Mouse (Mus musculus): ENCODE results near the gene Gm10282.

Gene Gm10282

DNA sequence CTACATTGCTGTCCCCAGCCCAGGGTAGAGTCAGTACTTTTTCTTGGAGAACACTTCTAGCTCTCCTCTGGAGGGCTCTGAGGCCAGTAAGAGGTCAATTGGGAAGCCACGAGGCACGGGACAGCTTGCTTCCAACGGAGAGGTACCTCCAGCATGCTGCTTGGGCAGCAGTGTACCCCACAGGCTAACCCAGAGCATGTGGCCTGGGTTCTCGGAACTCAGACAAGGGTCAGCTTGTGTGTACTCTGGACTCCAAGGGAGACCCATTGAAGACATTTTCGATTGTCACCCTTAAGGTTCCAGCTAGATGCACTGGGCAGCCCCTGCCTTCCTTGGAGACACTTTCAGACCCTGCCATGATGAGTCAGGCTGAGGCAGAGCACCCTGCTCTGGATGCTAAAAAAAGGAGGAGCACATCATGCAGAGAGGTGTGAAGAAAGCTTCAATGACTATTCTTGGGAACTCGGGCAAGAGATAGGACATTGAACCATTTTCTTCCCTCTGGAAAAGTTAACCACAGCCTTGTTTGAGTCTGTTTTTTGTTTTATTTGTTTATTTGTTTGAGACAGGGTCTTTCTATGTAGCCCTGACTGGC is 18.2 kb upstream of the Gm10282 start:
- DNase-seq = peak in 1 of 2 experiments; percentile 31

DNA sequence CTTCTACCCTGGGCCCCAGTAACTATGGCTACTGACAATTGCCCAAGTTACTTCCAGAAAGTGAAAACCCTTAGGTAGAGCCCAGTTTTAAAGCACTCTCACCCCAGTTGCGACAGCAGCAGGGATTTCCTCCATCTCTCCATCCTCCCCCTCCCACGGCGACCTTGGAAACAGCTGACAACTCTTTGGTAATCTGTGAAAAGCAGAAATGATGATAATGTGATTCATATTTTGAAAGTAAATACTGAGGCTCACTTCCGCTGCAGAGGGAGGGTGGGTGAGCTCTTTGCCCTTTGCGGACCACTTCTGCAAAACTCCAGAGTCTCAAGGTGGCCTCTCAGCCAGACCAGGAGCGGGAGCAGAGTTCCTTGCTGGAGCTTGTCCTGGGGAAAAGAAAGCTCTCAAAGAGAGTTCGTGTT is 17.4 kb upstream of the Gm10282 start:
- peak; percentile 67 to 77 for DNase-seq

DNA sequence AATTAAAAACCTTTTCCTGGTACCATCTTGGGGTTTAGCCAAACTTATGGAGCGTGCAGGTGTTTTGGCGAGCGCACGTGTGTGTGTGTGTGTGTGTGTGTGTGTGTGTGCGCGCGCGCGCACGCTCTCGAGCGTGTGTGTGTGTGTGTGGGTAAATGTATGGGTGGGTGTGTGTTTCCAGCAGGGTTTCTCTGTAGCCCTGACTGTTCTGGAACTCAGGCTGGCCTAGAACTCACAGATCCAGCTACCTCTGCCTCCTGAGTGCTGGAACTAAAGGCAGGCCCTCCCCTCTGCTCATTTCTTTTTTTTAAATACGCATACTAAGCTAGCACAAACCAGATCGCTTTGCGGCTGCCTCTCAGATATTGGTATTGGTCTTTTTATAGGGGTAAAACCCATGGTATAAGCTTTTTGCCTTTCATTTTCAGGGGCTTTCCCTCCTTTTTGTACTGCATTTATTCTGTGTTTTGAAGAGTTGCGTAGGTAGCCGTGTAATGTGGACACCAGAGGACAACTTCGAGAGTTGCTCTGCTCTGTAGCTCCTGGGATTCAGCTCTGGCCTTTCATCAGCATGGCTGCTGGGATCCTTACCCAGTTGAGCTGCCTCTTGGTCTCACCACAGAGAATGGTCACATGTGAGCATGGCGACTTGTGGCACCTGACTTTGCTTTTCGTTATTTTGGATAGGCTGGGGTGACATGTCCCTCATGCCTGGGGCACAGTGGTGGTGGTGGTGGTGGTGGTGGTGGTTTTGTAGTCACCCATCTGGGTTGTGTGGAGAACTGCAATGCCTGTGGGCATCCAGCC is 16.8 kb upstream of the Gm10282 start:
- no peak for DNase-seq

- peak in 1 of 2 experiments; percentile 39 for DNase-seq
These were observed 15.9 kb upstream of the Gm10282 start for GRCm38 (mm10) chr8:72320803-72321583.

- DNase-seq = peak; percentile 42 to 47
These were observed 15.1 kb upstream of the Gm10282 start for GRCm38 (mm10) chr8:72319921-72320802.

DNA sequence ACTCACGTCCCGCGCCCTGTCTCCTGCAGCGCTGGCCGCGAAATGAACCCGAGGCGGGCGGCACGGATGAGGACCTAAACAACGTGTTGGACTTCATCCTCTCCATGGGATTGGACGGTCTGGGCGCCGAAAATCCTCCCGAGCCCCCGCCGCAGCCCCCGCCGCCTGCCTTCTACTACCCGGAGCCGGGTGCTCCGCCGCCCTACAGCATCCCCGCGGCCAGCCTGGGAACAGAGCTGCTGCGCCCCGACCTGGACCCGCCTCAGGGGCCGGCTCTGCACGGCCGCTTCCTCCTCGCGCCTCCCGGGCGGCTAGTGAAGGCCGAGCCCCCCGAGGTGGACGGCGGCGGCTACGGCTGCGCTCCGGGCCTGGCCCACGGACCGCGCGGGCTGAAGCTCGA is 14.3 kb upstream of the Gm10282 start:
- DNase-seq = no peak

DNA sequence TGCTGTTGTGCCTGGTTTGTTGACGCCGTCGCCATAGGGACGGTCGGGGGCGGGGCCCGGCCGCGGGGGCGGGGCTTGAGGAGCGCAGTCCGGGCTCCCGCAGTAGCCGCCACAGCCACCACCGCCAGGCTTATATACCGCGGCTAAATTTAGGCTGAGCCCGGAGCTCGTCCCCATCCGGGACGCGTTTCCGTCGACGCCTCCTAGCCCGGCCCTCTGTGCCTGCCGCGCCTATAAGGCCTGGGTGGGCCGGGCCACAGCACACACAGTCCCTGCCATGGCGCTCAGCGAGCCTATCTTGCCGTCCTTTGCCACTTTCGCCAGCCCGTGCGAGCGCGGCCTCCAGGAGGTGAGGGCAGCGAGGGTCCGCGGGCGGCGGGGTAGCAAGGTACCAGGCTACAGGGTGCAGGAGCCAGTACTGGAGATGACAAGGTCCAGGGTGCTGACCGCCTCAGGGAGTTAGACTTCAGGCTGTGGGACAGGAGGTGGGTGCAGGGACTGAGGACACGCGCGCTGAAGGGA is 13.8 kb upstream of the Gm10282 start, which contains the start of gene Klf2:
Klf2 (plus strand) TSS at position 233 of the 522 bp plus-strand sequence.
- DNase-seq = peak; percentile 99

DNA sequence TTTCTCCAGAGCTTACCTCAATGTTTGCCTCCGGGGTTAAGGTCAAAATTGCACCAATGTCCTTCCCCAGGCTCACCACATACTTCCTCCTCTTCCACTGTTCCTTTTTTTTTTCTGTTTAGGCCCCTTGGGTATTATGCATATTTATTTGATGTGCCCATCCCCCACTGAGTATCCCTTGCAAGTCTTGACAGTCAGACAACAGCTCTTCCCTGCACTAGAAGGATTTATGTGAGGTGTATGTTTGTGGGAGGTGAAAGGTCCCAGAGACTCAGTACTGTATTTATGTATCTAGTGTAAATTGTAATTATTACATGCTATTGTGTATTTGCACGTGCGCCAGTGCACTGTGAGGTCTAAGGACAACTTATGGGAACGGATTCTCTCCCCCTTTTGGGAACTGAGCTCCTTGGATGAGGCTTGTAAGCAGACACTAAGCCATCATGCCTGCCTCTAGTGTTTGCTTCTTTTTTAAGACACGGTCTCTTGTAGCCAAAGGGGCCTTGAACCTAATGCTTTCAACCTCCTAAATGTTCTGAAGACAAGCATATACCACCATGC is 12.8 kb upstream of the Gm10282 start:
- peak in 1 of 2 experiments; percentile 38 for DNase-seq

DNA sequence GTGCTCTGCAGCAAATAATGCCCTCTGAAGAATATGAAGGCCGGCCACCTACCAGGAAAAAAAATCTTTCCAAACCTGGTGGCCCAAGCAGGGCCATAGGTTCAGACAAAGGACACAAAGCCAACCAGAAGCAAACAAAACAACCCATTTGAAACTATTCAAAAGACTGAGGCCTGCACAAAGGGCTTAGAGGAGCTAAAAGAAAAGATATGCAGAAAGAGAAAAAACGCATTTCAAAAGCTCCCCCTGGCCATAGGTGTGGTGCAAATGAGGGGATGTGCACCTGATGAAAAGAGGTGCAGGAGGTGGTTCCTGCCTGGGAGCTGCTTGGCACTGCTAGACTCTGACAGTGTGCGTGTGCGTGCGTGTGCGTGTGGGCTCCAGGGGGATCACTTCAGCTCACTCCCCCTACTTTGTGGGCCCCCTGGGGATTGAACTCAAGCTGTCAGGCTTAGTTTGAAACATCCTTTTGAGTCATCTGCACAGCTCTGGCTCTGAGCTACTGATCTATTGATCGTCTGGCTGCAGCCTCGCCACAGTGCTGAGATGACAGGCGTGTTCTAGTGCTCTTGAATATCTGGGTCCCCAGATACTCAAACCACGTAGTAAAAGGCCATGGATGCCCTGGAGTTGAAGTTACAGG is 11.1 kb upstream of the Gm10282 start:
- no peak for DNase-seq

DNA sequence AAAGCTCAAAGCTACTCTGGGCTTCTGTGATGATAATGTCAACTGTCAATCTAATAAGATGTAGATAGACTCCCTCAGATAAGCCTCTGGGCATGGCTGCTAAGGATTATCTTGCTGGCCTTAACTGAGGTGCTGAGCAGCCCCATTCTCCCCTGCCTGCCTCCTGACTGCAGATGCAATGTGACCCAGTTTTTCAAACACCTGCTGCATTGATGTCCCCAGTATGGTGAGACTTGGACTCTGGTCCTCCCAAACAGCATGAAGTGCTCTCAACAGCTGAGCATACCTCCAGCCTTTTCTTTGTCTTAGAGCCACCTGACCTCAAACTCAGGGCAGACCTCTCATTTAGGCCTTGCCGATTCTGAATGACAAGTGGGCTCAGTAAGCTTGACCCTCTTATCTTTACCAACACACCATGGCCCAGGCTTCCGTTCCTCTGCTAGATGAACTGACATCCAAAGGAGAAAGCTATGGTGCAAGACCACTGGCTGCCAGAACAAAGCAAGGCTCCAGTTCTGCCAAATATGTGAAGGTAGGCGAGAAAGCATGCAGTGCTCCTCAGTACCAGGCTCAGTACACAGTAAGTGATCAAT is 8.0 kb upstream of the Gm10282 start:
- DNase-seq = no peak

- DNase-seq = peak; percentile 42 to 65
These were observed 5.9 kb upstream of the Gm10282 start for GRCm38 (mm10) chr8:72310849-72311506.

DNA sequence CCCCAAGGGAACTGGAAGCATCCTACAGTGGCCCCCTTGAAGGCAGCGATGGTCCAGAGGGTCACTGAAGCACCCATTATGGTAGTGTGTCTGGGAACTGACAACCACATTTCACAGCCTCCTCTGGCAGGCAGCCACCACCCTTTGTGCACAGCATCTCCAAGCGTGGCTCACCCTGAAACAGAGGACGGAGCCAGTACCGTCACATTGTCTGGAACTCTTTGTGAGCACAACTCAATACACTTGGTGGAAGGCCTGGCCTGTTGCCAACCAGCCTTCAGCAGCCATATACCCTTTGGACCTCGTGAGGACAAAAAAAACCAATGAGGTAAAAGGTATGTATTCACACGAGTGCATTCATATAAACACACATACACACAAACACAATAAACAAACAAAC is 3.2 kb upstream of the Gm10282 start:
- DNase-seq = peak; percentile 55 to 66

DNA sequence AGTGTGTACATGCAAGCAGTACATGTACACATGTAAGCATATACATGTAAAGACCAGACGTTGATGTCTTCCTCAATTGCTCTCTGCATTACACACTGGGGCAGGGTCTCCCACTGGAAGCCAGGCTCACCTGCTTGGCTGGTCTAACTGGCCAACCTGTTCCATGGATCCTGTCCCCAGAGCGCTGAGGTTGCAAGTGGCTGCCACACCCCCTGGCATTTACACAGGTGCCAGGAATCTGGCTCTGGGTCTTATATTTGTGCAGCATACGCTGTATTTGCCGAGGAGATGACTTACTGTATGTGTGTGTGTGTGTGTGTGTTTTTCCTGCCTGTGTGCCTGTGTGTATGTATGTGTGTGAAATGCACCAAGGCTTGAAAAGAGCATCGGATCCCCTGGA is 1.9 kb upstream of the Gm10282 start:
- no peak for DNase-seq

GRCm38 (mm10) chr8:72303633-72304032 is 1.4 kb downstream of the Gm10282 start:
- DNase-seq = peak; percentile 78 to 84

DNA sequence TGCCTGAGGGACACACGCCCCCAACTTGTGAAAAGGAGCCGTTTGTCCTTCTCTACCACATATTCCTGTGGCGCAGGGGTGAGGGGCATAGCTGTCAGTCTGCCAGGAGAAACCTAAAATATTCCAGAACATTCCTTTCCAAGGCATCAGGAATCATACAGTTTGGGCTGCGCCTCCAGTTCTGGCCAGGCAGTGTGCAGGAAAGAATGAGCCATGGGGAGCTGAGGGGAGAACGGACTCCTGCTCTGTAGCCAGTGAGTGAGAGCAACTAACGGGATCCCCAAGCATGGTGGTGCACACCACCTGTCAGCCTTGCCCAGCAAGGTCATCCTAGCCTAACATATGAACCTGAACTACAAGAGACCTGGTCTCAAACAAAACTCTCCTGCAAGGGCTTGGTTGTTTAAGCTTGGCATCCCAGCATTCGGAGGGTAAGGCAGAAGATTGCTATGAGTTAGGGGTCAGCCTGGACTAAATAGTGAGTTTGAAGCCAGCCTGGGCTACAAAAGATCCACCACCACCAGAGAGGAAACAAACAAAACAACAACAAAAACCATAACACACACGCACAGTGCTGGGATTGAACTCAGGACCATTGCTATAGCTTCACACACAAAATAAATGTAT is 2.0 kb downstream of the Gm10282 start:
- DNase-seq = no peak

DNA sequence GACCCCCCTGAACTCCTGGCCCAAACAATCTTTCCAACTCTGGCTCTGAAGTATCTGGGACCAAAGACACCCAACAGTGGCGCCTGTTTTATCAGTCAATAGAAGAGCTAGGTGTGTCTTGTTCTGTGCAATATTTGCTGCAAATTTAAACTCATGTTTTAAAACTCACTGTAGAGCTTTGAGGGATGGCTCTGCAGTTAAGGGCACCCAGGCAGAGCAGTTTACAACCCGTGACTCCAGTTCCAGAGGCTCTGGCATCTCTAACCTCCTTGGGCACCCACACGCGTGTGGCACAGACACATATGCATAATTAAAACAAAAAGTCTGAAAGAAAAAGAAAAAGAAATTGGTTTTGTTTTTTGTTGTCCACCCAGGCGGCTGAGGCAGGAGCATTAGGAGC is 3.6 kb downstream of the Gm10282 start:
- DNase-seq = no peak

- no peak for DNase-seq
These were observed 4.2 kb downstream of the Gm10282 start for GRCm38 (mm10) chr8:72300654-72301400.

GRCm38 (mm10) chr8:72298928-72299327 is 6.1 kb downstream of the Gm10282 start:
- DNase-seq = no peak

DNA sequence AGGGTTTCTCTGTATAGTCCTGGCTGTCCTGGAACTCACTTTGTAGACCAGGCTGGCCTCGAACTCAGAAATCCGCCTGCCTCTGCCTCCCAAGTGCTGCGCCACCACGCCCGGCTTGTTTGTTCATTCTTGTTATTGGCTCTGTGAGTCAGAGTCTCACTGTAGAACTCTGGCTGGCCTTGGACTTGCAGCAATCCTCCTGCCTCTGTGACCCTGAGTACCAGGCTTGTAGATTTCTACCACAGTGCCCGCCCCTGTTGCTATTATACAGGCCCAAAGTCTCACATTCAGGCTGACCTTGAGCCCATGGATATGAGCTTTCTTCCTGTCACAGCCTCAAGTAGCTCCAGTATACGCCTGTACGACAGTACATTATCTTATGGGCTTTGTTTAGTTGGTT is 8.5 kb downstream of the Gm10282 start:
- DNase-seq = no peak
